Mouse (Mus musculus) kidney, adult 11 months (tissue): ENCODE data around the gene Armc10.
"Not testable (repeated sequence)": the region's sequence is repeated elsewhere in the genome, so short reads cannot be mapped to it uniquely, and the experiment has no call there.

Source experiments
- DNase-seq: peaks from one replicate; pipeline ENCODE4 v3.0.0; 2022

The Armc10 gene

DNA sequence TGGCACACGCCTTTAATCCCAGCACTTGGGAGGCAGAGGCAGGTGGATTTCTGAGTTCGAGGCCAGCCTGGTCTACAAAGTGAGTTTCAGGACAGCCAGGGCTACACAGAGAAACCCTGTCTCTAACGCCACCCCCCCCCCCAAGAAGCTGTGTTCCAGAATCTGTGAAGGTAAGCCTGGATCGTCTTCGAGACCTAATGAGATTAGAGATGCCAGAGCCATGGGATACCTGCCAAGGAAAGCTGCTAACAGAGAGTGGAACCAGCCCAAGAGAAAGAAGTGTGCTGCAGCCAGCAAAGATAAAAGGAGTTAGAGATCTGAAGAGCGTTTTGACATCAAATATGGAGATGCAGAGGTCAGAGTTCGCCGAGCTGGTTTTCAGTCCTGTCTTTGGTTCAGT is 62.4 kb downstream of the Armc10 start:
- not testable (repeated sequence) for DNase-seq
